Mouse (Mus musculus): ENCODE data around the gene Ehmt2.

DNA sequence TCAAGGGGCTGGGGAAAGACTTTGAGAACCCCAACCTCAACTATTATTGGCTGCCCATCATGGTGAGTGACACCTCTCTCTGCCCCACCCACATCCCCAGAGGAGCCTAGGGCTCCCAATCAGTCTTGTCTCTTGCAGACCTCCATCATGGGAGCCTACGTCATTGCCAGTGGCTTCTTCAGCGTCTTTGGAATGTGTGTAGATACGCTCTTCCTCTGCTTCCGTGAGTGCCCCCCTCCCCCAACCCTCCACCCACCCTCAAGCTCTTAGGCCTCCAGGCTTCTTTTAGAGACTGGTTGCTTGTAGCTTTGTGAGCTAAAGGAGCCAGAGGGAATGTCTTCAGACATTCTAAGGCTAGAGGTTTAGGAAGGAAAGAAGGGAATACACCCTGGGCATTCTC, 30.6 kb downstream of the Ehmt2 start:
- no peak for TF ChIP-seq CTCF (IDR thresholded peaks at IDR 0.05; ENCODE audit: low read depth)
- TF ChIP-seq EP300 (IDR thresholded peaks at IDR 0.05; ENCODE audit: low read depth), result no peak

All from liver, embryonic 14.5 days (tissue).